Mouse (Mus musculus) CH12.LX (cell line): ENCODE data around the gene Anks1b. TPM values are rescaled to one million over a fixed set of nuclear protein-coding genes. Genes with fewer than 3 reads are reported as not detected.
A peak's percentile ranks its signal among the peaks of the same experiment; 100 is the strongest.

Source experiments
- DNase-seq: peaks from one replicate; pipeline ENCODE4 v3.0.0-alpha.2; 2013; ENCODE audit errors: extremely low read depth
- H3K27ac ChIP-seq: 2 replicates; pipeline ENCODE4 v1.5.1; 2012; ENCODE audit warnings: low read depth, mild to moderate bottlenecking, control low read depth, moderate library complexity; ENCODE audit not compliant: insufficient read depth
- H3K27me3 ChIP-seq: replicated peaks from 2 replicates; pipeline ENCODE3; 2012; ENCODE audit warnings: inconsistent platforms
- H3K36me3 ChIP-seq, 2 experiments: replicated peaks in 1 of 2; 2 replicates each; pipeline versions ENCODE3 to v1.6.1; 2012; ENCODE audit warnings: inconsistent platforms in 1 of 2, low read length in 1 of 2, mild to moderate bottlenecking in 1 of 2, mixed read lengths in 1 of 2, moderate library complexity in 1 of 2; ENCODE audit not compliant: control insufficient read depth in 1 of 2, insufficient read depth in 1 of 2
- H3K4me1 ChIP-seq, 2 experiments: 2 replicates each; pipeline ENCODE4 v1.6.1; 2012; ENCODE audit warnings: inconsistent platforms in 1 of 2, moderate library complexity in 1 of 2; ENCODE audit not compliant: insufficient read depth in 2 of 2, control insufficient read depth in 1 of 2
- H3K4me2 ChIP-seq: 2 replicates; pipeline ENCODE4 v1.6.1; 2012; ENCODE audit warnings: low read depth, mild to moderate bottlenecking, control low read depth; ENCODE audit not compliant: poor library complexity, insufficient read depth, severe bottlenecking
- H3K4me3 ChIP-seq, 3 experiments: fragments of 150-350 bp in 1 of 3; sonication (generic) in 1 of 3; replicated peaks in 1 of 3; 2 replicates each; pipeline versions ENCODE3 to v1.5.1; 2011 to 2012; ENCODE audit warnings: low read depth in 2 of 3, low read length in 2 of 3, mild to moderate bottlenecking in 2 of 3, moderate library complexity in 2 of 3, control low read depth in 1 of 3, improper control_type of control experiment in 1 of 3, inconsistent platforms in 1 of 3, mixed read lengths in 1 of 3; ENCODE audit not compliant: poor library complexity in 1 of 3
- H3K79me2 ChIP-seq: replicated peaks from 2 replicates; pipeline ENCODE4 v1.6.1; 2012; ENCODE audit warnings: mild to moderate bottlenecking, moderate library complexity; ENCODE audit not compliant: control insufficient read depth, poor library complexity, insufficient read depth, severe bottlenecking; ENCODE audit errors: extremely low read depth
- H3K9ac ChIP-seq: 2 replicates; pipeline ENCODE4 v1.6.1; 2012; ENCODE audit warnings: low read depth, mild to moderate bottlenecking, control low read depth, moderate library complexity; ENCODE audit not compliant: insufficient read depth
- H3K9me3 ChIP-seq: replicated peaks from 2 replicates; pipeline ENCODE3; 2012; ENCODE audit warnings: low read length, inconsistent platforms, mixed read lengths
- BHLHE40 ChIP-seq: IDR thresholded peaks from 2 replicates; pipeline ENCODE4 v1.6.1; 2011; ENCODE audit warnings: mild to moderate bottlenecking, low read depth, low read length, improper control_type of control experiment
- CHD1 ChIP-seq: IDR thresholded peaks from 2 replicates; pipeline ENCODE4 v1.6.1; 2012; ENCODE audit warnings: low read depth, low read length, improper control_type of control experiment, inconsistent platforms
- CHD2 ChIP-seq: IDR thresholded peaks from 2 replicates; pipeline ENCODE4 v1.6.1; 2011; ENCODE audit warnings: low read length, improper control_type of control experiment
- CTCF ChIP-seq, 2 experiments: IDR thresholded peaks in 1 of 2; conservative IDR thresholded peaks in 1 of 2; 2 replicates each; pipeline ENCODE4 v1.5.1; 2011 to 2012; ENCODE audit warnings: low read depth in 2 of 2, low read length in 2 of 2, improper control_type of control experiment in 1 of 2, inconsistent platforms in 1 of 2, mild to moderate bottlenecking in 1 of 2, moderate library complexity in 1 of 2
- E2F4 ChIP-seq: IDR thresholded peaks from 2 replicates; pipeline ENCODE4 v1.6.1; 2011; ENCODE audit warnings: low read depth, low read length, improper control_type of control experiment; ENCODE audit not compliant: insufficient replicate concordance
- ELF1 ChIP-seq: IDR thresholded peaks from 2 replicates; pipeline ENCODE4 v1.6.1; 2014; ENCODE audit warnings: low read depth, mild to moderate bottlenecking, inconsistent platforms, low read length, improper control_type of control experiment
- EP300 ChIP-seq: IDR thresholded peaks from 2 replicates; pipeline ENCODE4 v1.6.1; 2011; ENCODE audit warnings: low read length, improper control_type of control experiment
- ETS1 ChIP-seq: conservative IDR thresholded peaks from 2 replicates; pipeline ENCODE4 v1.6.1; 2012; ENCODE audit warnings: low read depth, mild to moderate bottlenecking, inconsistent platforms, low read length, improper control_type of control experiment, moderate library complexity
- GABPA ChIP-seq: IDR thresholded peaks from 2 replicates; pipeline ENCODE4 v1.6.1; 2012; ENCODE audit warnings: low read depth, low read length, improper control_type of control experiment, inconsistent platforms; ENCODE audit not compliant: insufficient replicate concordance
- HCFC1 ChIP-seq: IDR thresholded peaks from 2 replicates; pipeline ENCODE4 v1.6.1; 2012; ENCODE audit warnings: low read depth, mild to moderate bottlenecking, inconsistent platforms, low read length, improper control_type of control experiment
- IRF4 ChIP-seq: IDR thresholded peaks from 2 replicates; pipeline ENCODE4 v1.6.1; 2014; ENCODE audit warnings: low read depth, mild to moderate bottlenecking, inconsistent platforms, low read length, improper control_type of control experiment
- JUN ChIP-seq: IDR thresholded peaks from 2 replicates; pipeline ENCODE4 v1.6.1; 2011; ENCODE audit warnings: low read depth, mild to moderate bottlenecking, low read length, improper control_type of control experiment, moderate library complexity; ENCODE audit not compliant: insufficient read depth
- JUND ChIP-seq: conservative IDR thresholded peaks from 2 replicates; pipeline ENCODE4 v1.6.1; 2011; ENCODE audit warnings: low read depth, low read length, improper control_type of control experiment
- KAT2A ChIP-seq: IDR thresholded peaks from 2 replicates; pipeline ENCODE4 v1.6.1; 2012; ENCODE audit warnings: low read length, improper control_type of control experiment, inconsistent platforms; ENCODE audit not compliant: insufficient replicate concordance
- MAFK ChIP-seq: IDR thresholded peaks from 2 replicates; pipeline ENCODE4 v1.6.1; 2011; ENCODE audit warnings: low read length, improper control_type of control experiment; ENCODE audit not compliant: insufficient replicate concordance
- MAX ChIP-seq: IDR thresholded peaks from 2 replicates; pipeline ENCODE4 v1.6.1; 2011; ENCODE audit warnings: low read length, improper control_type of control experiment
- MAZ ChIP-seq: IDR thresholded peaks from 2 replicates; pipeline ENCODE4 v1.6.1; 2012; ENCODE audit warnings: low read depth, mild to moderate bottlenecking, inconsistent platforms, low read length, improper control_type of control experiment, moderate library complexity
- MEF2A ChIP-seq: IDR thresholded peaks from 2 replicates; pipeline ENCODE4 v1.6.1; 2014; ENCODE audit warnings: low read depth, mild to moderate bottlenecking, inconsistent platforms, low read length, improper control_type of control experiment, borderline replicate concordance
- MXI1 ChIP-seq: IDR thresholded peaks from 2 replicates; pipeline ENCODE4 v1.6.1; 2011; ENCODE audit warnings: mild to moderate bottlenecking, low read depth, low read length, improper control_type of control experiment
- MYC ChIP-seq: IDR thresholded peaks from 2 replicates; pipeline ENCODE4 v1.6.1; 2011; ENCODE audit warnings: low read depth, mild to moderate bottlenecking, improper control_type of control experiment, low read length
- NELFE ChIP-seq: IDR thresholded peaks from 2 replicates; pipeline ENCODE4 v1.6.1; 2011; ENCODE audit warnings: low read depth, low read length, improper control_type of control experiment
- NRF1 ChIP-seq: IDR thresholded peaks from 2 replicates; pipeline ENCODE4 v1.6.1; 2014; ENCODE audit warnings: low read depth, mild to moderate bottlenecking, inconsistent platforms, low read length, improper control_type of control experiment, moderate library complexity
- PAX5 ChIP-seq: IDR thresholded peaks from 2 replicates; pipeline ENCODE4 v1.6.1; 2012; ENCODE audit warnings: low read length, inconsistent platforms, mixed read lengths
- POLR2A ChIP-seq: IDR thresholded peaks from 2 replicates; pipeline ENCODE4 v1.6.1; 2011; ENCODE audit warnings: low read depth, mild to moderate bottlenecking, improper control_type of control experiment, low read length
- POLR2AphosphoS2 ChIP-seq: IDR thresholded peaks from 2 replicates; pipeline ENCODE4 v1.6.1; 2011; ENCODE audit warnings: low read depth, low read length, improper control_type of control experiment
- RAD21 ChIP-seq: IDR thresholded peaks from 2 replicates; pipeline ENCODE4 v1.6.1; 2011; ENCODE audit warnings: low read depth, mild to moderate bottlenecking, low read length, improper control_type of control experiment, moderate library complexity
- RCOR1 ChIP-seq: conservative IDR thresholded peaks from 2 replicates; pipeline ENCODE4 v1.6.1; 2012; ENCODE audit warnings: low read depth, mild to moderate bottlenecking, inconsistent platforms, low read length, improper control_type of control experiment
- SIN3A ChIP-seq: IDR thresholded peaks from 2 replicates; pipeline ENCODE4 v1.6.1; 2012; ENCODE audit warnings: low read length, improper control_type of control experiment, inconsistent platforms
- SMC3 ChIP-seq: IDR thresholded peaks from 2 replicates; pipeline ENCODE4 v1.6.1; 2011; ENCODE audit warnings: low read depth, low read length, improper control_type of control experiment
- TBP ChIP-seq: conservative IDR thresholded peaks from 2 replicates; pipeline ENCODE4 v1.6.1; 2011; ENCODE audit warnings: low read depth, low read length, improper control_type of control experiment
- TCF12 ChIP-seq: IDR thresholded peaks from 2 replicates; pipeline ENCODE4 v1.6.1; 2014; ENCODE audit warnings: low read depth, mild to moderate bottlenecking, inconsistent platforms, low read length, improper control_type of control experiment
- UBTF ChIP-seq: IDR thresholded peaks from 2 replicates; pipeline ENCODE4 v1.6.1; 2012; ENCODE audit warnings: low read depth, mild to moderate bottlenecking, inconsistent platforms, low read length, improper control_type of control experiment, moderate library complexity
- USF1 ChIP-seq: IDR thresholded peaks from 2 replicates; pipeline ENCODE4 v1.6.1; 2014; ENCODE audit warnings: low read depth, mild to moderate bottlenecking, inconsistent platforms, low read length, improper control_type of control experiment
- USF2 ChIP-seq: conservative IDR thresholded peaks from 2 replicates; pipeline ENCODE4 v1.6.1; 2011; ENCODE audit warnings: low read depth, low read length, improper control_type of control experiment
- ZC3H11A ChIP-seq: IDR thresholded peaks from 2 replicates; pipeline ENCODE4 v1.6.1; 2012; ENCODE audit warnings: low read depth, mild to moderate bottlenecking, inconsistent platforms, low read length, improper control_type of control experiment
- ZKSCAN1 ChIP-seq: IDR thresholded peaks from 2 replicates; pipeline ENCODE4 v1.6.1; 2012; ENCODE audit warnings: low read depth, inconsistent platforms, low read length, improper control_type of control experiment, borderline replicate concordance
- ZMIZ1 ChIP-seq: IDR thresholded peaks from 2 replicates; pipeline ENCODE4 v1.6.1; 2012; ENCODE audit warnings: low read depth, mild to moderate bottlenecking, inconsistent platforms, low read length, improper control_type of control experiment
- ZNF384 ChIP-seq: IDR thresholded peaks from 2 replicates; pipeline ENCODE4 v1.6.1; 2012; ENCODE audit warnings: low read depth, low read length, improper control_type of control experiment, inconsistent platforms
- dilution Hi-C: fragments of 300-500 bp; cut with MboI; formaldehyde crosslinking; loops from 2 replicates; pipeline ENCODE4 v1.14.3; 2020; ENCODE audit warnings: low sequenced_read_pairs; ENCODE audit not compliant: extremely low pct_unique_long_range_greater_than_20kb, extremely low pct_ligation_motif_present
- in situ Hi-C: fragments of 300-500 bp; cut with MboI; formaldehyde crosslinking; loops from 3 replicates; pipeline ENCODE4 v1.14.3; 2019; ENCODE audit warnings: low sequenced_read_pairs, low pct_ligation_motif_present, low pct_unique_long_range_greater_than_20kb, mixed read lengths
- polyA plus RNA-seq: library from polyadenylated mRNA; unstranded; fragments of >175 nt; gene quantifications from 2 replicates; pipeline ENCODE4 v1.2.1, GENCODE M21; 2012; ENCODE audit warnings: low read depth; ENCODE audit not compliant: insufficient read length
- total RNA-seq, 2 experiments: library from RNA; depleted of rRNA; stranded (reverse); fragments of 300-350 nt in 1 of 2; fragments of >200 nt in 1 of 2; gene quantifications; 2 replicates each; pipeline ENCODE4 v1.2.3; 2012 to 2014

Anks1b gene
- total and polyA plus RNA-seq, 3 experiments, result 0.17 TPM; not detected in 2

GRCm38 (mm10) chr10:90689854-90690513 lies 816.7 kb downstream of the Anks1b start:
- Histone ChIP-seq H3K9ac (no peak overlapping the region; the same call in 1 of the 2 replicates), H3K4me2 (peak overlapping the region; percentile 98), H3K27ac (no peak overlapping the region), H3K79me2 (no peaks in the 10 kb centered on the region), H3K4me1 (peaks cover 3 to 9% of the 10 kb centered on the region in 2 experiments; a peak in 2 of 4 replicates), H3K27me3 (no peaks in the 10 kb centered on the region), H3K36me3 (no peaks in the 10 kb centered on the region), H3K9me3 (no peaks in the 10 kb centered on the region), H3K4me3 (no peak overlapping the region)
- no peak for TF ChIP-seq TCF12
- no peak for TF ChIP-seq CHD2
- TF ChIP-seq MAFK, result no peak
- TF ChIP-seq UBTF, result no peak
- no peak for TF ChIP-seq CHD1
- no peak for TF ChIP-seq POLR2A
- no peak for TF ChIP-seq ZKSCAN1
- no peak for TF ChIP-seq HCFC1
- no peak for TF ChIP-seq NRF1
- no peak for TF ChIP-seq JUN
- TF ChIP-seq IRF4, result no peak
- TF ChIP-seq SIN3A, result no peak
- no peak for TF ChIP-seq EP300
- TF ChIP-seq ELF1, result no peak
- TF ChIP-seq USF2, result no peak
- no peak for TF ChIP-seq KAT2A
- no peak for TF ChIP-seq E2F4
- TF ChIP-seq RCOR1, result no peak
- peak; percentile 36 for TF ChIP-seq ZC3H11A
- peak; percentile 65 to 91 for TF ChIP-seq CTCF (conservative IDR thresholded peaks at IDR 0.05 in 1 of 2, IDR thresholded peaks at IDR 0.05 in 1 of 2; ENCODE audit: low read depth in 2 of 2, low read length in 2 of 2)
- no peak for TF ChIP-seq PAX5
- peak; percentile 30; the same call in 1 of the 2 replicates for TF ChIP-seq JUND
- no peak for TF ChIP-seq GABPA
- no peak for TF ChIP-seq TBP
- TF ChIP-seq MAX, result no peak
- no peak for TF ChIP-seq MAZ
- TF ChIP-seq MYC, result no peak
- TF ChIP-seq RAD21, result peak; percentile 93
- TF ChIP-seq SMC3, result peak; percentile 90
- no peak for TF ChIP-seq MEF2A
- TF ChIP-seq ZNF384, result peak; percentile 78
- no peak for TF ChIP-seq POLR2AphosphoS2
- no peak for TF ChIP-seq NELFE
- TF ChIP-seq ETS1, result no peak
- TF ChIP-seq ZMIZ1, result no peak
- no peak for TF ChIP-seq MXI1
- TF ChIP-seq BHLHE40, result no peak
- no peak for TF ChIP-seq USF1
- dilution Hi-C loops (no loop called here), in situ Hi-C loops (loop anchor here (10.0 kb wide), 1 partner anchor 605 kb away; no protein-coding TSS in a partner anchor)
- DNase-seq, result peak; percentile 72
